Mouse (Mus musculus): ENCODE results near the gene Erp27. TPM values are rescaled to one million over a fixed set of nuclear protein-coding genes. Genes with fewer than 3 reads are reported as not detected.

Erp27 gene
- total and polyA plus RNA-seq, 3 experiments = 0.55 to 1.9 TPM; not detected in 1

- no peak for DNase-seq (ENCODE audit: extremely low read depth)
- in situ Hi-C loops (cut with MboI; ENCODE audit: low pct_ligation_motif_present, low pct_unique_long_range_greater_than_20kb, low sequenced_read_pairs) (no loop called here), dilution Hi-C loops (cut with MboI; ENCODE audit: extremely low pct_ligation_motif_present, extremely low pct_unique_long_range_greater_than_20kb, low sequenced_read_pairs) (no loop called here)
- Histone ChIP-seq H3K9ac (ENCODE audit: insufficient read depth, low read depth) (no peak overlapping the region), H3K79me2 (replicated peaks; ENCODE audit: control insufficient read depth, extremely low read depth, insufficient read depth, poor library complexity, severe bottlenecking) (no peaks in the 10 kb centered on the region), H3K36me3 (replicated peaks in 1 of 2; ENCODE audit: control insufficient read depth in 1 of 2, insufficient read depth in 1 of 2, low read length in 1 of 2) (peaks cover 0 to 25% of the 10 kb centered on the region in 2 experiments), H3K9me3 (replicated peaks; ENCODE audit: low read length) (no peaks in the 10 kb centered on the region), H3K4me1 (ENCODE audit: control insufficient read depth in 1 of 2, insufficient read depth in 2 of 2) (no peaks in the 10 kb centered on the region), H3K27me3 (replicated peaks) (no peaks in the 10 kb centered on the region), H3K4me3 (replicated peaks in 1 of 3; ENCODE audit: low read depth in 2 of 3, low read length in 2 of 3, poor library complexity in 1 of 3) (no peak overlapping the region), H3K27ac (ENCODE audit: insufficient read depth, low read depth) (no peak overlapping the region), H3K4me2 (ENCODE audit: insufficient read depth, low read depth, poor library complexity, severe bottlenecking) (no peak overlapping the region)
- TF ChIP-seq SIN3A (IDR thresholded peaks at IDR 0.05; ENCODE audit: low read length) = no peak
- TF ChIP-seq KAT2A (IDR thresholded peaks at IDR 0.05; ENCODE audit: insufficient replicate concordance, low read length) = no peak
- TF ChIP-seq IRF4 (IDR thresholded peaks at IDR 0.05; ENCODE audit: low read depth, low read length) = no peak
- no peak for TF ChIP-seq ELF1 (IDR thresholded peaks at IDR 0.05; ENCODE audit: low read depth, low read length)
- TF ChIP-seq NELFE (IDR thresholded peaks at IDR 0.05; ENCODE audit: low read depth, low read length) = no peak
- no peak for TF ChIP-seq NRF1 (IDR thresholded peaks at IDR 0.05; ENCODE audit: low read depth, low read length)
- TF ChIP-seq ETS1 (conservative IDR thresholded peaks at IDR 0.05; ENCODE audit: low read depth, low read length) = no peak
- no peak for TF ChIP-seq CHD2 (IDR thresholded peaks at IDR 0.05; ENCODE audit: low read length)
- no peak for TF ChIP-seq SMC3 (IDR thresholded peaks at IDR 0.05; ENCODE audit: low read depth, low read length)
- no peak for TF ChIP-seq CTCF (conservative IDR thresholded peaks at IDR 0.05 in 1 of 2, IDR thresholded peaks at IDR 0.05 in 1 of 2; ENCODE audit: low read depth in 2 of 2, low read length in 2 of 2)
- TF ChIP-seq HCFC1 (IDR thresholded peaks at IDR 0.05; ENCODE audit: low read depth, low read length) = no peak
- no peak for TF ChIP-seq TCF12 (IDR thresholded peaks at IDR 0.05; ENCODE audit: low read depth, low read length)
- no peak for TF ChIP-seq ZMIZ1 (IDR thresholded peaks at IDR 0.05; ENCODE audit: low read depth, low read length)
- TF ChIP-seq RAD21 (IDR thresholded peaks at IDR 0.05; ENCODE audit: low read depth, low read length) = no peak
- no peak for TF ChIP-seq ZNF384 (IDR thresholded peaks at IDR 0.05; ENCODE audit: low read depth, low read length)
- no peak for TF ChIP-seq POLR2A (IDR thresholded peaks at IDR 0.05; ENCODE audit: low read depth, low read length)
- no peak for TF ChIP-seq GABPA (IDR thresholded peaks at IDR 0.05; ENCODE audit: insufficient replicate concordance, low read depth, low read length)
- TF ChIP-seq JUN (IDR thresholded peaks at IDR 0.05; ENCODE audit: insufficient read depth, low read depth, low read length) = no peak
- no peak for TF ChIP-seq JUND (conservative IDR thresholded peaks at IDR 0.05; ENCODE audit: low read depth, low read length)
- TF ChIP-seq BHLHE40 (IDR thresholded peaks at IDR 0.05; ENCODE audit: low read depth, low read length) = no peak
These were observed 40.3 kb downstream of the Erp27 start for GRCm38 (mm10) chr6:136881678-136882077.

- Histone ChIP-seq H3K27ac (ENCODE audit: insufficient read depth, low read depth) (no peak within 1 kb of the TSS), H3K36me3 (replicated peaks in 1 of 2; ENCODE audit: control insufficient read depth in 1 of 2, insufficient read depth in 1 of 2, low read length in 1 of 2) (peaks cover 0 to 23% of the 10 kb centered on the region in 2 experiments), H3K4me1 (ENCODE audit: control insufficient read depth in 1 of 2, insufficient read depth in 2 of 2) (no peaks in the 10 kb centered on the region), H3K79me2 (replicated peaks; ENCODE audit: control insufficient read depth, extremely low read depth, insufficient read depth, poor library complexity, severe bottlenecking) (no peaks in the 10 kb centered on the region), H3K4me2 (ENCODE audit: insufficient read depth, low read depth, poor library complexity, severe bottlenecking) (no peak within 1 kb of the TSS), H3K9me3 (replicated peaks; ENCODE audit: low read length) (no peaks in the 10 kb centered on the region), H3K4me3 (replicated peaks in 1 of 3; ENCODE audit: low read depth in 2 of 3, low read length in 2 of 3, poor library complexity in 1 of 3) (no peak within 1 kb of the TSS), H3K27me3 (replicated peaks) (no peaks in the 10 kb centered on the region), H3K9ac (ENCODE audit: insufficient read depth, low read depth) (no peak within 1 kb of the TSS)
- in situ Hi-C loops (cut with MboI; ENCODE audit: low pct_ligation_motif_present, low pct_unique_long_range_greater_than_20kb, low sequenced_read_pairs) = no loop called here
- no peak for DNase-seq (ENCODE audit: extremely low read depth)
- dilution Hi-C loops (cut with MboI; ENCODE audit: extremely low pct_ligation_motif_present, extremely low pct_unique_long_range_greater_than_20kb, low sequenced_read_pairs) = no loop called here
- TF ChIP-seq MEF2A (IDR thresholded peaks at IDR 0.05; ENCODE audit: borderline replicate concordance, low read depth, low read length) (no peak), GABPA (IDR thresholded peaks at IDR 0.05; ENCODE audit: insufficient replicate concordance, low read depth, low read length) (no peak), MYC (IDR thresholded peaks at IDR 0.05; ENCODE audit: low read depth, low read length) (no peak), MAX (IDR thresholded peaks at IDR 0.05; ENCODE audit: low read length) (no peak), MXI1 (IDR thresholded peaks at IDR 0.05; ENCODE audit: low read depth, low read length) (no peak)
These were observed 46.3 kb downstream of the Erp27 start, which contains the start of gene Mgp for GRCm38 (mm10) chr6:136875670-136876069. Gene Mgp (minus strand): TSS chr6:136875823.

Measured in CH12.LX (cell line).